Mouse (Mus musculus) limb, embryonic 10.5 days (tissue): ENCODE measurements around the gene Prr15l. TPM values are rescaled to one million over a fixed set of nuclear protein-coding genes. Genes with fewer than 3 reads are reported as not detected.
A peak's percentile ranks its signal among the peaks of the same experiment; 100 is the strongest.

Experiments
- DNase-seq: peaks from one replicate; pipeline ENCODE4 v3.0.0-alpha.2; 2017; ENCODE audit warnings: low spot score
- H3K27ac ChIP-seq: fragments of 300-500 bp; sonication (generic); 2 replicates; pipeline ENCODE4 v1.5.1; 2016; ENCODE audit warnings: mild to moderate bottlenecking
- H3K27me3 ChIP-seq: fragments of 300-500 bp; sonication (generic); 2 replicates; pipeline ENCODE4 v1.6.1; 2016; ENCODE audit warnings: low read depth, mild to moderate bottlenecking; ENCODE audit not compliant: poor library complexity, severe bottlenecking
- H3K36me3 ChIP-seq: fragments of 300-500 bp; sonication (generic); 2 replicates; pipeline ENCODE4 v1.6.1; 2016; ENCODE audit warnings: mild to moderate bottlenecking, moderate library complexity
- H3K4me1 ChIP-seq: fragments of 300-500 bp; sonication (generic); 2 replicates; pipeline ENCODE4 v1.6.1; 2016
- H3K4me3 ChIP-seq: fragments of 300-500 bp; sonication (generic); 2 replicates; pipeline ENCODE4 v1.5.1; 2016; ENCODE audit warnings: mild to moderate bottlenecking, moderate library complexity
- H3K9me3 ChIP-seq: fragments of 300-500 bp; sonication (generic); replicated peaks from 2 replicates; pipeline ENCODE4 v1.6.1; 2016; ENCODE audit warnings: mild to moderate bottlenecking
- WGBS: fragments of 180-500 bp; shearing (Covaris S2); methylation state at CpG from one replicate; pipeline ENCODE4 v1.1.7; 2016; 5-methylcytosine and 5-hydroxymethylcytosine counted together
- polyA plus RNA-seq: library from polyadenylated mRNA; unstranded; fragments of >200 nt; fragmentation: Nextera tagmentation; extraction: Ambion mirVana; gene quantifications from 2 replicates; pipeline ENCODE4 v1.2.1, GENCODE M21; 2016

Prr15l gene
- polyA plus RNA-seq, result 0.58 and 0.71 TPM in 2 replicates

DNA sequence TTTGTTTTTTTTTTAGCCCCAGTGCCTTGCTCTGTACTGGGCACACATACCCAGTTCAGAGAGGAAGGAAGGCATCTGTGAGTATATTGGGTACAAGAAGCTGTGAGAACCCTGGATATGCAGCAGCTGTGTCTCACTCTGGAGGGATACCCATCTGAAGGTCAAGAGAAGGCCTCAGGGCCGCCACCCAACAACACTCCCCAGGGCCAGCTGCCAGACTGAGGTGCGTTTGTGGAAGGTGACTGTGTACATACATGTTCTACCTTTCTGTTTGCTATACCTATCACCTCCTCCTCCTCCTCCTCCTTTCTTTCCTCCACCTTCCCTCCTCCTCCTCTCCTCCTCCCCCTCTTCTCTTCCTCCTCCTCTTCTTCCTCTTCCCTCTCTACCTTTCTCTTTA lies at the start of gene Prr15l:
TSS of gene Prr15l (plus strand) at position 17 of the 400 bp plus-strand sequence.
- H3K9me3 ChIP-seq, result no peaks in the 10 kb centered on the region
- H3K4me1 ChIP-seq, result peaks cover 23% of the 10 kb centered on the region
- no peaks in the 10 kb centered on the region for H3K36me3 ChIP-seq
- H3K27ac ChIP-seq, result no peak within 1 kb of the TSS
- no peak within 1 kb of the TSS for H3K4me3 ChIP-seq
- WGBS, result 63% methylated on average over 2 of the region's 2 CpGs
- no peak for DNase-seq
- H3K27me3 ChIP-seq, result peaks cover 47% of the 10 kb centered on the region

DNA sequence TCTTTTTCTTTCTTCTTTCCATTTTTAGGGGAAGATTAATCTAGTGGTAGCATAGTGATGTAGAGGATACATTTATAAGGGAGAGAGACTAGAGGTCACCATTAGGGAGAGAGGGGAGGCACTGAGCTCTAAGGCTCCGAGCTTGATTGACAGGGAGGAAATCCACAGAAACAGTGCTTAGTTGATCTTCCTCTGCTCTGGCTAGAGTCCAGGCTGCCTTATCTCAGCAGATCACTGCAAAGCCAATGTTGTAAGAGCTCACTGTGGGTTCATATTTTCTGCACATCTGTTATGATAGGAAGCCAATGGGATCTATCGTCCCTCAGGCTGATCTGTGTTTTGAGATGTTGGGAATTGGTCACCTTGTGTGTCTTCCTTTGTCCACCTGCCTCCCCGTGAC lies 49.2 kb upstream of the Prr15l start:
- no peak overlapping the region for H3K27ac ChIP-seq
- WGBS, result 75% methylated on average over 3 of the region's 3 CpGs
- peaks cover 24% of the 10 kb centered on the region; the same call in 1 of the 2 replicates for H3K27me3 ChIP-seq
- DNase-seq, result no peak
- H3K36me3 ChIP-seq, result no peaks in the 10 kb centered on the region
- no peaks in the 10 kb centered on the region for H3K9me3 ChIP-seq
- H3K4me3 ChIP-seq, result no peak overlapping the region
- peaks cover 40% of the 10 kb centered on the region for H3K4me1 ChIP-seq

DNA sequence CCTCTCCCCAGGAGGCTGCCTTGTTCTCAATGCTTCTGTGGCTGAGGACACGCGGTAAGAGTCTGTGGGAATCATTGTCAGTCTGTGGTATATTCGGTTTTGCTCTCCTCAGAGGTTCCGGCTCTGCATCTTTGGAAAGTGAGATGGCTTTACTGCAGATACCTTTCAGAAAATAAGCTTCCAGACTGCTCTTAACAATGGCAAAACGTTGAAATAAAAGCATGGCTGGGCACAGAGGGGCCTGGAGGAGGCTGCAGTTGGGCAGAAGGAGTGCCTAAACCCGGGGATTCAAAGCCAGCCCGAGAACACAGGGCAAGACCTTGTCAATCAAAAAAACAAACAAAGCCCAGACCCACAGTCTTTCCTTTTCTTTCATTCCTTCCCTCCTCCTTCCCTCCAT lies 48.5 kb upstream of the Prr15l start:
- H3K9me3 ChIP-seq, result no peaks in the 10 kb centered on the region
- no peak for DNase-seq
- H3K4me1 ChIP-seq, result peaks cover 40% of the 10 kb centered on the region
- 54% methylated on average over 7 of the region's 7 CpGs for WGBS
- no peak overlapping the region for H3K27ac ChIP-seq
- no peaks in the 10 kb centered on the region for H3K36me3 ChIP-seq
- no peak overlapping the region for H3K4me3 ChIP-seq
- H3K27me3 ChIP-seq, result peaks cover 23% of the 10 kb centered on the region; the same call in 1 of the 2 replicates

DNA sequence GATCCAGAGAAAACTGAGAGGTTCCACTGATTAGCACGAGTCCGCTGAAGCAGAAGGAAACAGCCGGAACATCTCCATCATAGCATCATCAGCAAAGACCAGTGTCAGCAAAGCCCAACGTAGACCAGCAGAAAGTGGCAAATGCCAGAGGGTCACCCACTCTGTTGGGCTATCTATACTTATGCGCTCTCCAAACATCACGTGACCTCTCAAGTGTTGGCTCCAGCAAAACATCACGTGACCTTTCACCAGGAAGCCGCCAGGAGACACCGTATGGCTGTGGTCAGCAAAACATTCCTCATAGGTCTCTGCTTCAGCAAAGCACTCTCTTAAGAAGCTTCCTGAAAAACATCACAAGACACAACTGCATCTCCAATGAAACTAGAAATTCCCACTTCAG lies 47.6 kb upstream of the Prr15l start:
- peaks cover 36% of the 10 kb centered on the region for H3K4me1 ChIP-seq
- peaks cover 23% of the 10 kb centered on the region; the same call in 1 of the 2 replicates for H3K27me3 ChIP-seq
- no peaks in the 10 kb centered on the region for H3K9me3 ChIP-seq
- WGBS, result 90% methylated on average over 9 of the region's 9 CpGs
- DNase-seq, result no peak
- H3K4me3 ChIP-seq, result no peak overlapping the region
- H3K27ac ChIP-seq, result no peak overlapping the region
- H3K36me3 ChIP-seq, result no peaks in the 10 kb centered on the region

DNA sequence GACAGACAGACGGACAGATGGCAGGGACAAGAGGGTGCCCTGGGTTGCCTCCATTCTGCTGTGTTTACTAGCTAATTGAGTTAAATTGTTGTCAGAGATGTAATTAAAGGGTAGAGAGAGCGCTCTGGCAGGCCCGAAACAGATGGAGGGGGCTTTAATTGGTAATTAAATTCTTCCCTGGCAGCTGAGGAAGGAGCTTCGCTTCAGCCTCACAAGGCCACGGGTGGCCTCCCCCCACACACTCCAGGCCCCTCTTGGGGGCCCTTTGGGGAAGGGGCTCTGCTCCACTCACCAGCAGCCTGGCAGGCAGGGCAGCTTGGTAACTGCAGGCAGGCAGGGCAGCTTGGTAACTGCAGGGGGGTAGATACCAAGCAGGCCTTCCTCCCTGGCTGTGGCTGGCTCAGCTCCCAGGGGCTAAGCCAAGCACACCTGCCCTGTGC lies 42.0 kb upstream of the Prr15l start:
- Histone ChIP-seq H3K9me3 (no peaks in the 10 kb centered on the region), H3K36me3 (no peaks in the 10 kb centered on the region), H3K27ac (peak overlapping the region; percentile 68), H3K4me1 (peaks cover 34% of the 10 kb centered on the region), H3K4me3 (0 out of 2 replicates have a peak overlapping the region, but pooled peaks have one; percentile 2), H3K27me3 (no peaks in the 10 kb centered on the region)
- DNase-seq, result no peak
- WGBS, result 10% methylated on average over 5 of the region's 5 CpGs

GRCm38 (mm10) chr11:96886942-96887546 lies 40.9 kb upstream of the Prr15l start:
- Histone ChIP-seq H3K4me3 (no peak overlapping the region), H3K27me3 (no peaks in the 10 kb centered on the region), H3K9me3 (no peaks in the 10 kb centered on the region), H3K4me1 (peaks cover 40% of the 10 kb centered on the region), H3K36me3 (no peaks in the 10 kb centered on the region), H3K27ac (no peak overlapping the region)
- no peak for DNase-seq
- WGBS, result 86% methylated on average over 8 of the region's 8 CpGs

- DNase-seq, result peak; percentile 66
- Histone ChIP-seq H3K27me3 (no peaks in the 10 kb centered on the region), H3K36me3 (no peaks in the 10 kb centered on the region), H3K27ac (peak overlapping the region; percentile 74), H3K4me3 (no peak overlapping the region), H3K4me1 (peaks cover 35% of the 10 kb centered on the region), H3K9me3 (no peaks in the 10 kb centered on the region)
- 8% methylated on average over 14 of the region's 14 CpGs for WGBS
Observed at GRCm38 (mm10) chr11:96891784-96892527, 35.9 kb upstream of the Prr15l start.

DNA sequence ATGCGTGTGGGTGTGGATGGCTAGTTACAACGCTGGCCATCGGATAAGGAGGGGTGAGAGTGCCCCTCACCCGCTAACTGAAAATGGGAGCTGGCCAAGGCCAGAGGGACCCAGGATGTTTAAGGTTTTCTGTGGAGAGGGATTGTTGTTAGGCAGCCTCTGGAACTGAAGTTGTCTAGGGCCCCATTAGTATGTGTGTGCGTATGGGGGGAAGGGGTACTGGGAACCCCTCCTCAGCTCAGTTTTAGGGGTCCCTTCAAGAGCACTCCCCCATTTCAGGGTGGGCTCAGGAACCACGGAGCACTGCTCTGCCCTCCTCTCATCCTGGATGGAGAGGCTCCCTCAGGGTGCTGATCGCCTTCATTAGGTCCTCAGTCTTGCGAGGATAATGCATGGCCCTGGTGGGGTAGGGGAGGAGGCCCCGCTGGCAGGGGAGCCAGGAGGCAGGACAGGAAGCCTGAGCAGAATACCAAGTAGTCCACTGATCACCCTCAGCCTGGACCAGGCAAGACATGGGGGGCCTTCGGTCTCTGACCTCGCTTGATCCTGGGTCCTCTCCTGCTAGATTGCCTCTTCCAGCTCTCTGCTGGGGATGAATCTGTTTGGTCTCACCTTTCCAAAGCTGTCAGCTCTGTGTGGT lies 34.6 kb upstream of the Prr15l start:
- WGBS, result 60% methylated on average over 11 of the region's 11 CpGs
- Histone ChIP-seq H3K36me3 (no peaks in the 10 kb centered on the region), H3K27ac (peak overlapping the region; percentile 74), H3K4me3 (peak overlapping the region; percentile 17; the same call in 1 of the 2 replicates), H3K27me3 (no peaks in the 10 kb centered on the region), H3K9me3 (no peaks in the 10 kb centered on the region), H3K4me1 (peaks cover 40% of the 10 kb centered on the region)
- no peak for DNase-seq

- H3K36me3 ChIP-seq, result no peaks in the 10 kb centered on the region
- 92% methylated on average over 4 of the region's 4 CpGs for WGBS
- H3K27me3 ChIP-seq, result no peaks in the 10 kb centered on the region
- H3K27ac ChIP-seq, result no peak overlapping the region
- H3K9me3 ChIP-seq, result no peaks in the 10 kb centered on the region
- DNase-seq, result no peak
- H3K4me3 ChIP-seq, result no peak overlapping the region
- H3K4me1 ChIP-seq, result peaks cover 62% of the 10 kb centered on the region
Observed at GRCm38 (mm10) chr11:96895886-96896285, 32.0 kb upstream of the Prr15l start.

DNA sequence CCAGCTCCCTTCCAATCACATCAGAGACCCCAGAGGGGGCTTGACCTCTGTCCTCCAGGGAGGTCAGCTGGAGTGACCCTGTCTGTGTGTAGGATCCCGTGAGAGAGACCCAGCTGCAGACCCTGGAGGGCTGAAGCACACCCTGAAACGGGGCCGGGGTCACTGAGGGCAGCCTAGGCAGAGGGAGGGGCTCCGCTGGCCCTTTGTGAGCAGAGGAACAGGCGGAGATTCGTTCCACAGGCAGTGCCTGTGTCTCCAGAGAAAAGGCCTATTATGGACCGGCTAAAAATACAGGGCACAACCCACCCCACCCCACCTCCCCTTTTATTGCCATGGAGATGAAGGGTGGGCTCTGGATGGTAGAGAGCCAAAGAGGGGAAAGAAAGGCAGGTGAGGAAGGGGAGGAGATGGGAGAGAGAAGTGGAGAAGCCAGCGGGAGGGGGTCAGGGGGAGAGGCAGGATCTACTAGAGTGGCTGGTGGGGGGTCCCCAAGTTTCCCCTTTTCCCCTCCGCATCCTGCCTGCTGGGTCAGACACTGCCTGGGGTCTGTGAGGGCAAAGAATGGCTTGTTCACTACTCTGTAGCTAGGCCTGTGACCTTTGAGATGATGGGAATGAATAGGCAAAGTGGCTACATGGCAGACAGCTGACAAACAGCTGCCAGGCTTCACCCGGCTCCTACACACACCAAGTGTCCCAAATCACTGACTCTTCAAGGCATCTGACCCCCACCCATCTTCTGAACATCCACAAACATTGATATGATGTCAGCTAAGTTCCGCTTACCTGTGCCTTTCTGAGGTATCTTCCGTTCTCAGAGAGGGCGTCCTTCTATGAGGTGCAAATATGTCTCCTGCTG lies 28.2 kb upstream of the Prr15l start:
- Histone ChIP-seq H3K27me3 (no peaks in the 10 kb centered on the region), H3K4me1 (peaks cover 70% of the 10 kb centered on the region), H3K27ac (peak overlapping the region; percentile 81), H3K4me3 (peak overlapping the region; percentile 38), H3K36me3 (no peaks in the 10 kb centered on the region), H3K9me3 (no peaks in the 10 kb centered on the region)
- peak; percentile 62 for DNase-seq
- WGBS, result 32% methylated on average over 13 of the region's 13 CpGs

DNA sequence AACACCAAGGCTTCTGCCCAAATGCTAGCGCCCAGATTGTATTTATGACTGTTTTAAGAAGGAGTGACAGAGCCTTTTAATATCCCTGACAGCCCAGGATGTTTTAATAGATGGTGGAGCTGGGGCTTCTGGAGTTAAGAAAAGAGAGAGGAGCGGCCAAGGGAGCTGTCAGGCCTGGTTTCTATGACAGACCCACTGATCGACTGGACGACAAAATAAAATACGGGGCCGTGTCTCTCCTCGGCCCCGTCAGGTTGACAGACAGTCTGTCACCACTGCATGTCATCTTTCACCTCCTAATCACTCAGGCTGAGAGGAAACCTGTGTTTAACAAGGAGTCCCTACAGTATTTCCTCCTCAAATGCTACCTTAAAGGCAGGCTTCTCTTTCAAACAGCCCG lies 26.6 kb upstream of the Prr15l start:
- Histone ChIP-seq H3K36me3 (peaks cover 1% of the 10 kb centered on the region; the same call in 1 of the 2 replicates), H3K27me3 (0 out of 2 replicates have a peak, but pooled peaks cover 1% of the 10 kb centered on the region), H3K4me3 (no peak overlapping the region), H3K4me1 (peaks cover 79% of the 10 kb centered on the region), H3K9me3 (no peaks in the 10 kb centered on the region), H3K27ac (no peak overlapping the region)
- WGBS, result 44% methylated on average over 9 of the region's 9 CpGs
- DNase-seq, result no peak
